Comparison of ENCODE assay signal across 8 mouse cellular contexts in genomic region chr1:59833723-59834122, GRCm38 (mm10).
DNase-seq lines count a peak whose midpoint lies in the region; ATAC-seq and TF ChIP-seq lines count a peak whose summit lies in the region.

No protein-coding gene starts in this region.

- no peak for TF ChIP-seq POLR2A in liver, adult 2 months (IDR thresholded peaks at IDR 0.05; ENCODE audit: extremely low read depth, insufficient read depth, low read length)

- WGBS in heart, embryonic 10.5 days: 10% methylated on average over 2 of the region's 2 CpGs
- 4% methylated on average over 2 of the region's 2 CpGs for WGBS in kidney, embryonic 14.5 days
- 9% methylated on average over 2 of the region's 2 CpGs for WGBS in liver, adult 2 months
- 11% methylated on average over 2 of the region's 2 CpGs for whole genome bisulfite sequencing in neural tube, embryonic 15.5 days

- H3K36me3 ChIP-seq in heart, embryonic 10.5 days: no peaks in the 10 kb centered on the region
- no peaks in the 10 kb centered on the region for H3K36me3 ChIP-seq in kidney, embryonic 14.5 days (ENCODE audit: control insufficient read depth, insufficient read depth, low read length)
- H3K36me3 ChIP-seq in liver, adult 2 months (ENCODE audit: control insufficient read depth, insufficient read depth, low read length): no peaks in the 10 kb centered on the region
- H3K36me3 ChIP-seq in neural tube, embryonic 15.5 days: no peaks in the 10 kb centered on the region

- no peak overlapping the region for H3K9ac ChIP-seq in kidney, embryonic 14.5 days (ENCODE audit: low read depth, low read length)
- no peak overlapping the region for H3K9ac ChIP-seq in liver, adult 2 months (ENCODE audit: low read depth, low read length)
- no peak overlapping the region for H3K9ac ChIP-seq in neural tube, embryonic 15.5 days (replicated peaks)

- H3K9me3 ChIP-seq in heart, embryonic 10.5 days: no peaks in the 10 kb centered on the region
- no peaks in the 10 kb centered on the region for H3K9me3 ChIP-seq in kidney, embryonic 14.5 days (ENCODE audit: control insufficient read depth, low read length)
- no peaks in the 10 kb centered on the region for H3K9me3 ChIP-seq in neural tube, embryonic 15.5 days (replicated peaks)

- no peaks in the 10 kb centered on the region for H3K27me3 ChIP-seq in heart, embryonic 10.5 days (ENCODE audit: insufficient read depth, poor library complexity, severe bottlenecking)
- no peaks in the 10 kb centered on the region for H3K27me3 ChIP-seq in kidney, embryonic 14.5 days (ENCODE audit: control insufficient read depth, insufficient read depth, low read length)
- H3K27me3 ChIP-seq in liver, adult 2 months (ENCODE audit: control insufficient read depth, insufficient read depth, low read length): no peaks in the 10 kb centered on the region
- no peaks in the 10 kb centered on the region for H3K27me3 ChIP-seq in neural tube, embryonic 15.5 days (replicated peaks)

- no peak for TF ChIP-seq CTCF in liver, adult 2 months (IDR thresholded peaks at IDR 0.05; ENCODE audit: low read depth, low read length)

- peaks cover 5% of the 10 kb centered on the region; the same call in 1 of the 2 replicates for H3K4me1 ChIP-seq in heart, embryonic 10.5 days
- peaks cover 10% of the 10 kb centered on the region; the same call in 1 of the 2 replicates for H3K4me1 ChIP-seq in kidney, embryonic 14.5 days (ENCODE audit: control insufficient read depth, insufficient read depth, low read length)
- H3K4me1 ChIP-seq in liver, adult 2 months (ENCODE audit: control insufficient read depth, insufficient read depth, low read length): no peaks in the 10 kb centered on the region
- peaks cover 5% of the 10 kb centered on the region for H3K4me1 ChIP-seq in neural tube, embryonic 15.5 days

- no peak overlapping the region for H3K4me3 ChIP-seq in heart, embryonic 10.5 days
- H3K4me3 ChIP-seq in kidney, embryonic 14.5 days (ENCODE audit: low read length): no peak overlapping the region
- no peak overlapping the region for H3K4me3 ChIP-seq in liver, adult 2 months (ENCODE audit: insufficient read depth, low read depth, low read length)
- no peak overlapping the region for H3K4me3 ChIP-seq in neural tube, embryonic 15.5 days (replicated peaks)

- H3K27ac ChIP-seq in heart, embryonic 10.5 days: peak overlapping the region; percentile 36; the same call in 1 of the 2 replicates
- peak overlapping the region; percentile 37; the same call in 1 of the 2 replicates for H3K27ac ChIP-seq in kidney, embryonic 14.5 days (ENCODE audit: low read depth, low read length)
- H3K27ac ChIP-seq in liver, adult 2 months (replicated peaks; ENCODE audit: insufficient read depth, low read depth, low read length): no peak overlapping the region
- no peak overlapping the region for H3K27ac ChIP-seq in neural tube, embryonic 15.5 days (replicated peaks)

- peak; percentile 78; the same call in 1 of the 2 replicates for ATAC-seq in kidney, embryonic 14.5 days (ENCODE audit: low FRiP score, low TSS enrichment)
- peak; percentile 50; the same call in 1 of the 2 replicates for ATAC-seq in neural tube, embryonic 15.5 days (ENCODE audit: low FRiP score)
- no peak for ATAC-seq in monocyte, adult 5-6 weeks (replicated peaks; ENCODE audit: insufficient number of reproducible peaks, low FRiP score, low TSS enrichment, poor library complexity, severe bottlenecking)

- H3K79me2 ChIP-seq in liver, adult 2 months (ENCODE audit: control insufficient read depth, insufficient read depth, low read length): peaks cover 2% of the 10 kb centered on the region; the same call in 1 of the 2 replicates

- DNase-seq in layer of hippocampus, adult 11-12 months (ENCODE audit: low spot score): peak; percentile 37
- no peak for DNase-seq in layer of hippocampus, adult 9-10 months (ENCODE audit: low spot score)
- peak; percentile 79 for DNase-seq in heart, embryonic 10.5 days (ENCODE audit: low spot score)
- peak; percentile 9 for DNase-seq in liver, adult 2 months (ENCODE audit: extremely low read depth, low read depth, low spot score)
- no peak for DNase-seq in urinary bladder, postnatal 36 days (ENCODE audit: low spot score in 2 of 2)

- H3K4me2 ChIP-seq in kidney, embryonic 14.5 days (replicated peaks; ENCODE audit: low read depth, low read length): no peak overlapping the region
- no peak overlapping the region for H3K4me2 ChIP-seq in neural tube, embryonic 15.5 days

Comparison
In these comparisons a context has a peak if more than half of its experiments do, and no peak if none do; other contexts are left out.
1. DNase-seq: peak in layer of hippocampus, adult 11-12 months (single experiment), heart, embryonic 10.5 days (single experiment) and liver, adult 2 months (single experiment); none in layer of hippocampus, adult 9-10 months (single experiment) and urinary bladder, postnatal 36 days (0 of 2).
2. H3K27ac ChIP-seq: peak in heart, embryonic 10.5 days (single experiment) and kidney, embryonic 14.5 days (single experiment); none in liver, adult 2 months (single experiment) and neural tube, embryonic 15.5 days (single experiment).